Mouse (Mus musculus): ENCODE data around the gene Map3k6.

Gene Map3k6

GRCm38 (mm10) chr4:133240490-133240921 lies at the start of gene Map3k6:
TSS of gene Map3k6 (plus strand) at chr4:133240818.
- DNase-seq (ENCODE audit: low read depth, low spot score): no peak

DNA sequence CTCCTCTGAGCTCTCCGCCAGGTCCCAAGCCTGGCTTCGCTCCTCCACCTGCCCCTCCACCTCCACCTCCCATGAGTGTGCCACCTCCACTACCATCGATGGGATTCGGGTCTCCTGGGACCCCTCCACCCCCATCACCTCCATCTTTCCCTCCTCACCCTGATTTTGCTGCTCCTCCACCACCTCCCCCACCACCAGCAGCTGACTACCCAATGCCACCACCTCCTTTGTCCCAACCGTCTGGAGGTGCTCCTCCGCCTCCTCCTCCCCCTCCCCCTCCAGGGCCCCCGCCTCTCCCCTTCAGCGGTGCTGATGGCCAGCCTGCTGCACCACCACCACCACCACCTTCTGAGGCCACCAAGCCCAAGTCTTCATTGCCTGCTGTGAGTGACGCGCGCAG lies 46.1 kb upstream of the Map3k6 start:
- no peak for DNase-seq (ENCODE audit: low read depth, low spot score)

DNA sequence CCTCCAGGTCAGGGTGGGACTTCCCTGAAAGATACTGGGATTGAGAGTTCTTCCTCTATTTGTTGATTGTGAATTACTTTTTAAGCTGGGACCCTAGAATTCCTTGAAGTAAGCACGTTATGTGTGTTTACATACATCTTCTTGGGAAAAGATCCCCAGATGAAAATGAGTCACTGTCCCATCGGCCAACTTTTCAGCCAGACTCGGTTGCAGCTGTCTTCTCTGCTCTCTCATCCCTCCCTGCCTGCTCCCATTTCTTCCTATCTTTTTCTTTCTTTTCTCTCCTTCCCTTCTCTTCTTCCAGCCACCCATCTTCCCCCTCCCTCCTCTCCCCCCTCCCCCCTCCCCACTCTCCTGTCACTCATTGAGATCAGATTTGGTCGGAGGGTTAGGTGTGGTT lies 45.6 kb upstream of the Map3k6 start:
- no peak for DNase-seq (ENCODE audit: low read depth, low spot score)

GRCm38 (mm10) chr4:133196136-133196535 lies 44.5 kb upstream of the Map3k6 start:
- DNase-seq (ENCODE audit: low read depth, low spot score): peak; percentile 18

DNA sequence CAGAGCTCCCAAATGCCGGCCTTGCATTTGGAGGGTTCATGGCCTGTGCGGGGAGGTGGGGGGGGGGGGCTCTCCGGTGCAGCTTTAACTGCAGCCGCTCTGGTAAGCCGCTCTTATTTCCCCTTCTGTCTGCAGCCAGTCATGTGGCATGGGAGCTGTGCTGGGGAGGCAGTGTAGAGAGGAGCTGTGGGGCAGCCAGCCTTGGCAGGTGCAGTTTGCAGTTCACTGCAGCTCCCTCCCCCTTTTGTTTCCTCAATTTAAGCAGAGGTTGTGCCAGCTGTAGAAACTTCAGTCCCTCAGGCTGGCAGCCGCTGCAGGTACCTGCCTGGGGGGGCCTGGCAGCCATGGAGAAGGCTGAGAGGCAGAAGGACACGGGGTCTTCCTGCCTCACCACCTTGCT lies 43.8 kb upstream of the Map3k6 start:
- peak; percentile 90 for DNase-seq (ENCODE audit: low read depth, low spot score)

GRCm38 (mm10) chr4:133197355-133197754 lies 43.3 kb upstream of the Map3k6 start:
- no peak for DNase-seq (ENCODE audit: low read depth, low spot score)

DNA sequence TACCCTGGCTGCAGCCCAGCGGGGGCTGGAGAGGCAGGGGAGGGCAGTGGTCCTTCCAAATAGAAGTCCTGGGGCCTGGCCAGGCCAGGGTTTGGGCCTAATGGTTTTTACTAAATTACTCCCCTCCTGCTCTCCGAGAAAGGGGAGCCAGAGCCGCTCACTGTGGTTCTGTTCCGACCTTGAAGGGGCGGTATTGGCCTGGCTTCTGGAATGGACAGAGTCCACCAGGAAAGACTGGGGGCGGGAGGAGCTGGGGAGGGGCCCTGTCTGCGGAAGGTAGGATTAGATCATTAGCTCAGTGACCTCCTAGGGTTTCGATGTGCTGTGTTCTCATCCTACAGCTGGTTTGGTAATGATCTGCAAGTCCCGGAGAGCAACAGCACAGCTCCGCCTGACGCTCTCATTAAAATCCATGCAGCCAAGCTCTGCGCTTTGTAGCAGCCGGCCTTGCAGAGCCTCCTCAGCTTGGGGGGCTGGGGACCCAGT lies 42.8 kb upstream of the Map3k6 start:
- DNase-seq (ENCODE audit: low read depth, low spot score): no peak

DNA sequence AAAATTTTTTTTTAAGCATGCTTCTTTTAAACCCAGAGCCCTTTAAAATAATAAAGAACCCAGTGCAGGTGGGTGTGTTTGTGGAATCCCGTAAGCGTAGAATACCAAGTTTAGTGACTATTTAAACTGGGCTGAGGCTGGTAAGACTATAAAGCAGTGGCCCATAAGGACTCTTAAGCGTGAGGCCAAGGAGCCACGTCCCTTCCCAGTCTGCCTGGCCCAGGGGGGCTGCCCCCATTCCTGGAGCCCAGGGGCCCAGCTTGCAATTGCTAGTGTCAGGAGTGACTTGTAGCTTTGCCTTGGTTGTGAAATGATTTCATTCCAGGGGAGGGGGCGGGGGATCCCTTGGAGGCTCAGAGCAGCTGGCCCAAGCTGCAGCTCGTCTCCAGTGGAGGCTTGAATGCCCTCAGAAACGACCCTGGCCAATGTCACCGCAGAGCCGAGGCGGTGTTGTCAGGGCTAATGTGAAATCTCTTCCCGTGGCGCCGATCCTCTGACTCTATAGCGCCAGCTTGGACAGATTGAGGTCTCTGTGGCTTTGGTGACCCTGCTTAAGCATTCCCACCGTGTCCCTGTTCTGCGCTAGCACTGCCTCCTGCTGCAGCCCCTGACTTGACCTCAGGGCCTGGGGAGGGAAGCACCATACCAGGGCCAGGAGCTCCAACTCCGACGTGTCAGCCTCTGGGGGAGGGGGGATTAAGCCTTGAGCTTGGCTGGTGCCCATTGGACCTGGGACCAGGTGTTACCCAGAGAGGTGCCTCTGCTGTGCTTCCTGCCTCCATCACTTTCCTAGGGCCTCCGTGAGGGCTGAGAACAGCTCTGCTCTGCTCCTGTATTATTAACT lies 42.1 kb upstream of the Map3k6 start:
- no peak for DNase-seq (ENCODE audit: low read depth, low spot score)

DNA sequence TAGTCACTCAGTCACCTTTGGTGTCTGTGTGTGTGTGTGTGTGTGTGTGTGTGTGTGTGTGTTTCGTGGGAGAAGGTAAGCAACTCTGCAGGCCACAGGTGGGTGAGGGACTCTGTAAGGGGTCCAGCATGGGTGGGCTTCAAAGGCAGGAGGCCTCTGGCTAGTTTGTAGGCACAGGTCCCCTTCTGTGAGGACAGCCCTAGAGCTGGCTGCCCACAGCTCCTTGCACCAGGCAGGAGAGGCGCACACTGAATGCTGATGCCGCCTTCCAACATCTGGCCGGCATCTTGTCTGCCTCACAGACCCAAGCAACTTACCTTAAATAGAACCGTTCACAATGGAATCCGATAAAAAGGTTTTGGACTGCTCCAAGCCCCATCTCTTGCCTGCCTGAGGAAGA lies 40.9 kb upstream of the Map3k6 start:
- no peak for DNase-seq (ENCODE audit: low read depth, low spot score)

DNA sequence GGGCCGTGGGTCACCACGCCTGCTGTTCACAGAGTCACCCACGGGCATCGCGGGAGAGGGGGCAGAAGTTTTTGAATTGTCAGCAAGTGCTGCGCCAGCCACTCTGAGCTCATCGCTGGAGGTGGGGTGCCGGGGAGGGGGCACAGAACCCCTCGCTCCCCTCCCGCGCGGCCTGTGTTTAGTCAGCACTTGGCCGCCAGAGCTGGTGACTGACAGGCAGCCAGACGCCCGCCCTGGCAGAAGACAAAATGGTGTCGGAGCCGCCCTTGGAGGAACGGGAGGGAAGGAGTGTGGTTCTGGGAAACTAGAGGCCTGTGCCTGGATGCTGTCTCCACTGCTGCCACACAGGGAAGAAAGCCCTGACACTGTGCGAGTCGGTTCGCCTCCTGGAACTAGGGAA lies 40.3 kb upstream of the Map3k6 start:
- peak; percentile 24 for DNase-seq (ENCODE audit: low read depth, low spot score)

GRCm38 (mm10) chr4:133201006-133201771 lies 39.4 kb upstream of the Map3k6 start:
- DNase-seq (ENCODE audit: low read depth, low spot score): peak; percentile 85

- DNase-seq (ENCODE audit: low read depth, low spot score): no peak
Measured at GRCm38 (mm10) chr4:133202254-133202653, 38.4 kb upstream of the Map3k6 start.

GRCm38 (mm10) chr4:133203591-133203990 lies 37.0 kb upstream of the Map3k6 start:
- DNase-seq (ENCODE audit: low read depth, low spot score): no peak

DNA sequence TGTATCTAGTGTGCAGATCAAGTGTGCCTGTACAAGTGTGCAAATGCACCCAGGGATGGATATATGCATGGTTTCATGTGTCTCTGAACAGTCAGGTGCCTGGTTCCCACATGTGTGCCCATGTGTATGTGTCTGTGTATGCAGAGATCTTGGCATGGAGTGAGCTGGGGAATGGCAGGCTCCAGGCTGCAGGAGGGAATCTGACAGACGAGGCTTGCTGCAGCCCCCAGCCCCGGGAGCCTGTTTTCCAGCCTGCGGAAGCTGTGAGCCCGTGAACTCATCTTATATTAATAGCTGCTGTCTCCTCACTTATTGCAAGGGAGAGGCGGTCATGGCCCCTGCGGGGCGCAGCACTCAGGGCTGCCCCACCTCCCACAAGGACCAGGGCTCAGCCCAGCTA lies 36.2 kb upstream of the Map3k6 start:
- no peak for DNase-seq (ENCODE audit: low read depth, low spot score)

- peak; percentile 67 for DNase-seq (ENCODE audit: low read depth, low spot score)
Measured at GRCm38 (mm10) chr4:133209366-133209765, 31.3 kb upstream of the Map3k6 start.

DNA sequence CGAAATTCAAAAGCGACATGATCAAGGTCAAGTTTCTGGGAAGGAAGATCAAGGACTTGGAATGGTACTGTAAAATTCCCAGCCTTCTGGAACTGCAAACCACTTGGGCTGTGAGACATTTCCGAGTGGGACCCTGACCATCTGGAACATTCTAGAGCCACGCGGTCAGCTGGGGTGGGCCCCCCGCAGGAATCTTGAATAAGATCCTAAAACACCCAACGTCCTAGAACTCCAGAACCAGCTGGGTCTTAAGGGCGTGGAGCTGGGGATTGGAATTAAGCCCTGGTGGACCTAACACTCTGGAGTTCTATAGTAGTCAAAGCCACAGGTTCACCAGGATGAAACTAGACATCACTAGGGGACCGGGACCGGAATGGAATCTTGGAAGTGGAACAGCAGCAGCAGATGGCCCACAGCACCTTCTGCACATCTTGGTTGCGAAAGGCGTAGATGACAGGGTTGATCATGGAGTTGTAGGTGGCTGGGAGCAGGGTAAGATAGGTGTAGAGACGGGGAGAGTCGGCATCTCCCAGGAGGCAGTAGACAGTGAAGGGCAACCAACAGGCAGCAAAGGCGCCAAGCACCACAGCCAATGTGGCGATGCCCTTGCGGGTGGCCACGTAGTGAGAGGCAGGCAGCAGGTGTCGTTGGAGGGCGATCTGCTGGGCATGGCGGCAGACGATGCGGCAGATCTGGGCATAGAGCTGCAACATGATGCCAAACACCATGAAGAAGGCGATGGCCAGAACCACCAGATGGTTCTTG lies 30.4 kb upstream of the Map3k6 start:
- DNase-seq (ENCODE audit: low read depth, low spot score): no peak

GRCm38 (mm10) chr4:133210788-133211390 lies 29.7 kb upstream of the Map3k6 start:
- DNase-seq (ENCODE audit: low read depth, low spot score): no peak

DNA sequence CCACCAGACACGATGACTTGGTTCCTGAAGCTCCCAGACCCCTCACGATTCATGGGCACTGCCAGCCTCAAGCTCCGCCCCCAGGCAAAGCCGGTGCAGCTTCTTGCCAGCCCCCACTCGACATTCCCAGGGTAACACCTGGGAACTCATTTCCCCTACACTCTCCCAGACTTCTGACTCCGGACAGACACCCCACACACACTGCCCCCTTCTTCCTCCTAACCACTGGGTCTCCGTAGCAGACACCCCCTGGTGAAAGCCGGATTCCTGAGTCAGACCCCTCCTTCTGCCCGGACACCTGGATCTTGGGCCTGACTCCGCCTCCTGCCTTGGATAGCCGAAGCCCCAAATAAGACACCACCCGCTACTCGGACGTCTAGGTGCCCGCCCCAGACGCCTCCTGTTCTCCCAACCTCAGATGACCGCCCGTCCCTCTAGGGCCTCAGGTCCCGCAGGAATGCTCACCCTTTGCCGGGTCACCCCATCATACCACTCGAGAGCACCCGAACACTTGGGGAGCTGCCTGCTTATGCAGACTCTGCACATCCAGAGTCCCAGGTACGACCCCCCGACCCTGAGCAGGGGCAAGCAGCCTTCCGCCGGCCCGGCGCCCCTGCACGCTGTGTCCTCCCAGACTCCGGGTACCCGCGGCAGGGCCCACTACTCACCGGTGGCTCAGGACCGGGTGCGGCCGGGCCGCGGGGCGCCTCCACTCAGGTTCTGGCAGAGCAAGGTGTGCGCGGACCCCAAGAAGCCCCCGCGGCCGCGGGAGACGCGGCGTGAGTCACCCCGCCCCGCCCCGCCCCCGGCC lies 28.7 kb upstream of the Map3k6 start, which contains the start of the genes Cd164l2 and Gpr3:
Gene Cd164l2 (plus strand): TSS at position 381 of the 811 bp plus-strand sequence.
Gene Gpr3 (minus strand): TSS at position 786 of the 811 bp plus-strand sequence.
- DNase-seq (ENCODE audit: low read depth, low spot score): no peak

GRCm38 (mm10) chr4:133212562-133213267 lies 27.9 kb upstream of the Map3k6 start:
- peak; percentile 87 for DNase-seq (ENCODE audit: low read depth, low spot score)

DNA sequence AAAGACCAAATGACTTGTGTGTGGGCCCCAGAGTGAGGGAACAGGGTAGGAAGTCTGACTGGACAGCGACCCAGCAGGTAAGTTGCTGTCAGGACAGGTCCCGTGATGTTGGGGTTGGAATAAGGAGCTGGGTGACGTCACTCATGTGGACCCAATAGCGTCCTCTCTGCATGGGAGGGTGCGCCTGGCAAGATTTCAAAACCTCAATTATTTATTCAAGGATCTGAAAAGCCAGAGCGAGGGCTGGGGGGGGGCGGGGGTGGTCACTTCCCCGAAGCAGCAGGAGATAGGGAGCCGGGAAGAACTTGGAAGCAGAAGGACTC lies 27.4 kb upstream of the Map3k6 start:
- no peak for DNase-seq (ENCODE audit: low read depth, low spot score)
